Mouse (Mus musculus) ES-Bruce4 (cell line): ENCODE results near the gene Fam205a4. TPM values are rescaled to one million over a fixed set of nuclear protein-coding genes. Genes with fewer than 3 reads are reported as not detected.
"Not testable (repeated sequence)": the region's sequence is repeated elsewhere in the genome, so short reads cannot be mapped to it uniquely, and the experiment has no call there.

Source experiments
- H3K27ac ChIP-seq: 2 replicates; pipeline ENCODE4 v1.5.1; 2012; ENCODE audit warnings: low read length, inconsistent platforms; ENCODE audit not compliant: insufficient read depth
- H3K27me3 ChIP-seq: 2 replicates; pipeline ENCODE4 v1.6.1; 2012; ENCODE audit warnings: mild to moderate bottlenecking, low read length, inconsistent platforms; ENCODE audit not compliant: control insufficient read depth, poor library complexity, insufficient read depth, severe bottlenecking
- H3K36me3 ChIP-seq: 2 replicates; pipeline ENCODE4 v1.6.1; 2012; ENCODE audit warnings: inconsistent platforms, mild to moderate bottlenecking, low read length, moderate library complexity; ENCODE audit not compliant: control insufficient read depth, poor library complexity, insufficient read depth, severe bottlenecking
- H3K4me1 ChIP-seq: one replicate; pipeline ENCODE4 v1.8.1; 2011; ENCODE audit warnings: low read length; ENCODE audit not compliant: control insufficient read depth, insufficient read depth
- H3K4me3 ChIP-seq: 2 replicates; pipeline ENCODE4 v1.5.1; 2011; ENCODE audit warnings: low read depth, mild to moderate bottlenecking, low read length
- H3K9ac ChIP-seq: 2 replicates; pipeline ENCODE4 v1.6.1; 2012; ENCODE audit warnings: low read depth, mild to moderate bottlenecking, inconsistent platforms; ENCODE audit not compliant: poor library complexity, severe bottlenecking
- H3K9me3 ChIP-seq: replicated peaks from 2 replicates; pipeline ENCODE4 v1.6.1; 2012; ENCODE audit warnings: mild to moderate bottlenecking, low read length, inconsistent platforms; ENCODE audit not compliant: control insufficient read depth, poor library complexity, insufficient read depth, severe bottlenecking
- polyA plus RNA-seq: library from polyadenylated mRNA; stranded (reverse); fragments of >200 nt; gene quantifications from 2 replicates; pipeline ENCODE4 v1.2.4, GENCODE M21; 2011; ENCODE audit warnings: low read depth; ENCODE audit not compliant: missing spikeins, insufficient read depth, insufficient read length

The Fam205a4 gene
- not detected in 2 replicates for polyA plus RNA-seq

DNA sequence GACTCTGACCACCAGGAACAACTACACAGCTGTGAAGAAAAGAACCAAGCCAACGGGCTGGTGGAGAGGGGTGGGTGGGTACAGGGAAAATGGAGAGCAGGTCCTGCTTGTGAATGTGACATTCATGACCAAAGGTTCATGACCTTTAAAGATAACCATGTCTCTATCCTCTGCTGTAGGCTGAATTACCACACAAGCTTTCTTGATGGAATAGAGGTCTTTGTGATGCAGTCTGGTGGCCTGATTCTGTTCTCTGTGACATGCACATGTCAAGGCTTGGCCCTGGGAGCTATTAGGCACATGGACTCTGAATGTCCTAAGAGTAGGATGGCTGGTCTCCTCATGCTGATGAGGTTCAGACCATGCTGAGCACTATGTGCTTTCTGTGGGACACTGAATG is at the start of gene Fam205a4:
Gene Fam205a4 (plus strand): TSS at position 301 of the 400 bp plus-strand sequence.
- not testable (repeated sequence) for H3K27me3 ChIP-seq, H3K4me1 ChIP-seq, H3K9me3 ChIP-seq, H3K36me3 ChIP-seq, H3K27ac ChIP-seq, H3K9ac ChIP-seq, H3K4me3 ChIP-seq

- H3K9me3 ChIP-seq, H3K36me3 ChIP-seq, H3K4me1 ChIP-seq, H3K9ac ChIP-seq, H3K27ac ChIP-seq, H3K27me3 ChIP-seq, H3K4me3 ChIP-seq: not testable (repeated sequence)
These were observed 24.6 kb upstream of the Fam205a4 start, which contains the start of gene Gm20878 for GRCm38 (mm10) chr4:41941272-41941671. TSS of gene Gm20878 (plus strand) at chr4:41941572.

Other genes with a start within 250 kb of the Fam205a4 start
- gene Dctn3, start 242.9 kb upstream of the Fam205a4 start, polyA plus RNA-seq: 65.1 and 67.6 TPM in 2 replicates
- gene Arid3c, start 234.9 kb upstream of the Fam205a4 start, polyA plus RNA-seq: 0.64 and 0.69 TPM in 2 replicates
- 21.7 and 21.9 TPM in 2 replicates for gene Galt, start 210.8 kb upstream of the Fam205a4 start, polyA plus RNA-seq
- 62.6 and 63.1 TPM in 2 replicates for gene Sigmar1, start 209.9 kb upstream of the Fam205a4 start, polyA plus RNA-seq
- 28.4 and 32.8 TPM in 2 replicates for gene Ccl27a, start 191.8 kb upstream of the Fam205a4 start, polyA plus RNA-seq
- gene Gm21541, start 62.4 kb upstream of the Fam205a4 start, polyA plus RNA-seq: not detected in 2 replicates
- gene Gm20878, start 24.5 kb upstream of the Fam205a4 start, polyA plus RNA-seq: 0.94 and 2.3 TPM in 2 replicates
- not detected in 2 replicates for gene Gm21093, start 68.7 kb downstream of the Fam205a4 start, polyA plus RNA-seq
- not detected in 2 replicates for gene Gm3893, start 125.1 kb downstream of the Fam205a4 start, polyA plus RNA-seq
- not detected in 2 replicates for gene Gm13304, start 148.8 kb downstream of the Fam205a4 start, polyA plus RNA-seq
- gene Gm13306, start 187.4 kb downstream of the Fam205a4 start, polyA plus RNA-seq: not detected in 2 replicates
- gene Gm13305, start 202.5 kb downstream of the Fam205a4 start, polyA plus RNA-seq: 1.7 TPM in 1 of 2 replicates, not detected in the other